Mouse (Mus musculus) liver, postnatal 0 days (tissue): Measurements from ENCODE around the gene Nrp2.

Experiments
- CTCF ChIP-seq: sonication (generic); IDR thresholded peaks from 2 replicates; pipeline ENCODE4 v1.5.1; 2016; ENCODE audit warnings: antibody characterized with exemption, low read depth
- EP300 ChIP-seq: IDR thresholded peaks from 2 replicates; pipeline ENCODE4 v1.6.1; 2016; ENCODE audit warnings: antibody characterized with exemption, low read depth, mild to moderate bottlenecking

DNA sequence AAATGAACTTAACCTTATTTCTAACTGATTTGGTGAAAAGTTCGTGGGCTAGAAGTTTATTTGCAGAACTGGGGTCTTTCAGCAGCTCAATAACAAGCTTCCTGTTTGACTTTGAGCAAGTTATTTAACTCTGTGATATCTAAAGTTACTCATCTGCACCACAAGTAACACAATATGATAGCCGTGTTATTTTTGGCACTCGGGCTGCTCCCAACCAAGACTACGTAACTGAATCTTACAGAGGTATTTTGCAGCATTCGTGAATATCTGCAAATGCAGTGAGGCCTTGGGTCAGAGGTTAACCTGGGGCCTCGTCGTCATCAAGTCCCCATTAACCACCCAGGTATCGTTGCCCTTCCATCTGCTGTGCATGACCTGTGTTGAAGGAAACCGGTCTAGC, 150.3 kb downstream of the Nrp2 start:
- TF ChIP-seq CTCF (no peak), EP300 (no peak)
